Mouse (Mus musculus) E14TG2a.4 (cell line): ENCODE data around the gene Wwox.

Experiments used
- CTCF ChIP-seq: conservative IDR thresholded peaks from 2 replicates; pipeline ENCODE4 v1.5.1; 2014; ENCODE audit warnings: low read length
- NANOG ChIP-seq: IDR thresholded peaks from 2 replicates; pipeline ENCODE4 v1.6.1; 2014; ENCODE audit warnings: borderline replicate concordance, low read length, mixed read lengths
- POU5F1 ChIP-seq: IDR thresholded peaks from 2 replicates; pipeline ENCODE4 v1.6.1; 2014; ENCODE audit warnings: low read length, borderline replicate concordance

GRCm38 (mm10) chr8:114832251-114832774, 392.9 kb downstream of the Wwox start:
- no peak for TF ChIP-seq CTCF
- no peak for TF ChIP-seq NANOG
- no peak for TF ChIP-seq POU5F1
